Mouse (Mus musculus): ENCODE data around the gene Terf2ip.

GRCm38 (mm10) chr8:112034603-112035002, 23.4 kb downstream of the Terf2ip start:
- TF ChIP-seq CTCF (IDR thresholded peaks at IDR 0.05; ENCODE audit: borderline replicate concordance, extremely low read depth, insufficient read depth, insufficient read length) (peak; percentile 70; the same call in 1 of the 2 replicates), POLR2A (IDR thresholded peaks at IDR 0.05; ENCODE audit: borderline replicate concordance, extremely low read depth, insufficient read depth, insufficient read length, poor library complexity, severe bottlenecking) (no peak)

Data from brain, embryonic 14.5 days (tissue).